Mouse (Mus musculus): ENCODE measurements around the gene Hax1.

- TF ChIP-seq CTCF (IDR thresholded peaks at IDR 0.05; ENCODE audit: low read depth, low read length), result peak; percentile 83
- TF ChIP-seq POLR2A (IDR thresholded peaks at IDR 0.05; ENCODE audit: extremely low read depth, insufficient read depth, low read length), result no peak
Measured at GRCm38 (mm10) chr3:89953420-89953819, 45.2 kb downstream of the Hax1 start.

Measured in liver, adult 2 months (tissue).